ENCODE assay signal across 25 mouse cellular contexts in genomic region chr13:117687670-117688069, GRCm38 (mm10).
DNase-seq lines count a peak whose midpoint lies in the region; TF ChIP-seq lines count a peak whose summit lies in the region.
"Had no signal": no experiment of that assay in that cellular context is flagged by ENCODE, and none has a peak within 500 bp of the region (broad histone marks: within the 10 kb centered on the region; RNA-seq: fewer than 3 reads in every experiment).

No protein-coding gene starts in this region.

- peak overlapping the region; percentile 24; the same call in 1 of the 2 replicates for H3K4me3 ChIP-seq in layer of hippocampus, adult 2 months
- H3K4me3 ChIP-seq: embryonic facial prominence, embryonic 12.5 days; embryonic facial prominence, embryonic 15.5 days; heart, adult 2 months; heart, embryonic 10.5 days; heart, embryonic 13.5 days had no signal

- DNase-seq in layer of hippocampus, adult 2 months (ENCODE audit: low spot score in 2 of 2), result no peak
- no peak for DNase-seq in layer of hippocampus, adult 8-10 months (ENCODE audit: low spot score in 2 of 2)
- peak; percentile 11 to 21 for DNase-seq in left cerebral cortex, postnatal 14 days (ENCODE audit: low spot score in 2 of 2)
- no peak for DNase-seq in left cerebral cortex, postnatal 4 days
- peak; percentile 23 to 26 for DNase-seq in right cerebral cortex, adult 2 months (ENCODE audit: low spot score in 2 of 2)
- DNase-seq in right cerebral cortex, postnatal 25 days, result no peak
- DNase-seq in telencephalon, adult 2 months (ENCODE audit: low read depth, low spot score), result peak; percentile 31
- DNase-seq: adrenal gland, postnatal 10 days; adrenal gland, postnatal 36 days; B cell, adult 2 months; cerebellum, adult 11 months; cerebellum, adult 2 months; cerebellum, adult 9-11 months; cerebellum, postnatal 25 days; forebrain, postnatal 0 days; gastrocnemius, postnatal 10 days; gastrocnemius, postnatal 36 days; heart, adult 2 months; heart, postnatal 14 days; heart, postnatal 4 days had no signal

- intact Hi-C loops in left cerebral cortex, postnatal 14 days (cut with DNase I), result no loop called here
- intact Hi-C loops in left cerebral cortex, postnatal 4 days (cut with DNase I), result no loop called here

- no peak overlapping the region for H3K27ac ChIP-seq in layer of hippocampus, adult 2 months
- H3K27ac ChIP-seq: embryonic facial prominence, embryonic 12.5 days; embryonic facial prominence, embryonic 15.5 days; heart, adult 2 months; heart, embryonic 10.5 days; heart, embryonic 13.5 days; hindbrain, embryonic 14.5 days had no signal

- no peak for TF ChIP-seq CTCF in layer of hippocampus, adult 2 months (conservative IDR thresholded peaks at IDR 0.05)

Comparison
In these comparisons a context has a peak if more than half of its experiments do, and no peak if none do; other contexts are left out.
1. DNase-seq: peak in left cerebral cortex, postnatal 14 days (2 of 2), right cerebral cortex, adult 2 months (2 of 2) and telencephalon, adult 2 months (single experiment); none in layer of hippocampus, adult 2 months (0 of 2), layer of hippocampus, adult 8-10 months (0 of 2), left cerebral cortex, postnatal 4 days (single experiment) and right cerebral cortex, postnatal 25 days (single experiment).